Mouse (Mus musculus): ENCODE results near the gene Cdc26.

GRCm38 (mm10) chr4:62376123-62376522 lies 32.3 kb downstream of the Cdc26 start:
- TF ChIP-seq MYC (IDR thresholded peaks at IDR 0.05; ENCODE audit: low read depth, low read length) (no peak), E2F4 (IDR thresholded peaks at IDR 0.05; ENCODE audit: insufficient replicate concordance, low read depth, low read length) (no peak), NELFE (IDR thresholded peaks at IDR 0.05; ENCODE audit: low read depth, low read length) (no peak)
